Mouse (Mus musculus): ENCODE data around the gene Pde1a. TPM values are rescaled to one million over a fixed set of nuclear protein-coding genes. Genes with fewer than 3 reads are reported as not detected.
"Not testable (repeated sequence)": the region's sequence is repeated elsewhere in the genome, so short reads cannot be mapped to it uniquely, and the experiment has no call there.

Gene Pde1a
- polyA plus RNA-seq, 1 experiment from 2014 or later: 10.7 TPM

DNA sequence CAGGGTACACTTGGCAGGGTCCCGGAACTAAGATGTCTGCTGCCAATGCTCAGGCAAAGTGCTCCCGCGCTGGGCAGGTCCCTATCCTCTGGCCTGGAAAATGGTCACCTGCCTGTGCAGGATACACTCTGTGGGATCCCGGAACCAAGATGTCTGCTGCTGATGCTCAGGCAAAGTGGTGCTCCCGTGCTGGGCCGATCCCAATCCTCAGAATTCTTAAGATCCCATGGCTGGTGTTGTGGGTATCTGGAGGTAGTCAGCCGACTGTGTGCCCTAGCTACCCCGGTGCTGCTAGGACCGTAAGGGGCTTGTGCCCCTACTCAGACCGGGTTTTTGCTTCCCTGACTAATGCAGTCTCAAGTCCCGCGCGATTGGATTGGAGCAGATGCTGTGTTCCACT is 281.9 kb downstream of the Pde1a start:
- not testable (repeated sequence) for H3K9me3 ChIP-seq (replicated peaks); H3K27me3 ChIP-seq (replicated peaks); H3K4me1 ChIP-seq; ATAC-seq; H3K4me3 ChIP-seq; H3K36me3 ChIP-seq; H3K4me2 ChIP-seq; H3K27ac ChIP-seq; H3K9ac ChIP-seq
- 78% methylated on average over 13 of the region's 13 CpGs for WGBS (ENCODE audit: insufficient replicate concordance)

DNA sequence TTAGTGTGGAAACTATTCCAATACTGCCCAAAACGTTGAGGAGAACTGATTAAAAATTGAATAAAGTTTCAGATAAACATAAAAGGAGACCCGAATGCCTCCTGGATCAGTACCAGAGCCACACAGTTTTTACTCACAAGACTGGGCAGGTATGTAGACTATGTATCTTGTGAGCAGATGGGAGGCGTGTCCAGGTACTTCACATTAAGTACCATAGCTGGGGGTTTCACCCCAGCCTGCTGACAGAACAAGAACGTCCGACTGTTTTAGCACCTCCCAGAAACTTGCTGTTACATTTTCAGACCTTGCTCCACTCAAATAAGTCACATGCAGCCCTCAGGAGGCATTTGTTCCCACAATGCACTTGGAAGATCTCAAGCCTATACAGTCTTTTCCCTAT is 289.7 kb downstream of the Pde1a start:
- Histone ChIP-seq H3K36me3 (no peaks in the 10 kb centered on the region), H3K27me3 (replicated peaks) (no peaks in the 10 kb centered on the region), H3K4me3 (no peak overlapping the region), H3K9me3 (replicated peaks) (no peaks in the 10 kb centered on the region), H3K4me1 (no peaks in the 10 kb centered on the region), H3K9ac (no peak overlapping the region), H3K4me2 (no peak overlapping the region), H3K27ac (no peak overlapping the region)
- WGBS (ENCODE audit: insufficient replicate concordance): 52% methylated on average over 5 of the region's 5 CpGs
- no peak for ATAC-seq

DNA sequence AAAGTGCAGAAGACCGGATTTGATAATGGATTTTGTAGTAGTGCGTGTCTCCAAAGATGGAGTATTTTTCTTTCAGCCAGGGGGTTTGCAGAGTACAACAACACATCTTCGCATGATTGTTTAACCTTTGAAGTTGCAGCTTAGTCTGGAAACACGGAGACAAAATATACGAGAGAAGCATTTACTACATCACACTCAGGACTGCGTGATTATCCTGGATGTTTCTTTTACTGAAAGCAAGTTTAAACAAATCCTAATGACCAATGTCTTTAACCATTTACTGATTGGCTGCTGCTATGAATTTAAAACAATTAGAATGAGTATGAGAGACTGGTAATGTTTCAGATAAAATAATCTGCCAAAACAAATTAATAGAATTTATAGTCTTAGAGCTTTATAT is 290.2 kb downstream of the Pde1a start:
- no peak for ATAC-seq
- Histone ChIP-seq H3K4me1 (no peaks in the 10 kb centered on the region), H3K9me3 (replicated peaks) (no peaks in the 10 kb centered on the region), H3K36me3 (no peaks in the 10 kb centered on the region), H3K27ac (no peak overlapping the region), H3K4me2 (no peak overlapping the region), H3K27me3 (replicated peaks) (no peaks in the 10 kb centered on the region), H3K9ac (no peak overlapping the region), H3K4me3 (no peak overlapping the region)
- 69% methylated on average over 6 of the region's 6 CpGs for WGBS (ENCODE audit: insufficient replicate concordance)

DNA sequence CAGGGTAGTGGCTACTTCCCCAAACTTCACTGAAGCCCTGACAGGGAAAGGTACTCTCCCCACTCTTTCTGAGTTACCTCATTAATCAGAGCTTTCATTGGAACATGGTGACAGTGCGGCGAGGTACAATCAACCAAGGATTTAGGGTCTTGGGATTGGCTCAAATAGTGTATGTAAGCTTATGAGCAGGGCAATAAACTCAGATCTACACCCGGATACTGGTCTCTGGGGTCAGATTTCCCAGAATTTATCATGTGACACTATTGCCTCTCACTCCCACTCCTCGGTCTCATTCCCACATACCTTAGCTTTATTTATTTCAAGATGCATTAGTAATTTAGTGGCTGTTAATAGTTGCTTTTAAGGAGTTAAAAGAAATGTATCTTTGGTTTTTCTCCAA is 303.4 kb downstream of the Pde1a start:
- no peak for ATAC-seq
- H3K36me3 ChIP-seq: no peaks in the 10 kb centered on the region
- H3K27ac ChIP-seq: no peak overlapping the region
- no peaks in the 10 kb centered on the region for H3K9me3 ChIP-seq (replicated peaks)
- no peak overlapping the region for H3K4me2 ChIP-seq
- no peak overlapping the region for H3K4me3 ChIP-seq
- WGBS (ENCODE audit: insufficient replicate concordance): 66% methylated on average over 4 of the region's 4 CpGs
- no peaks in the 10 kb centered on the region for H3K27me3 ChIP-seq (replicated peaks)
- no peaks in the 10 kb centered on the region for H3K4me1 ChIP-seq
- H3K9ac ChIP-seq: no peak overlapping the region

DNA sequence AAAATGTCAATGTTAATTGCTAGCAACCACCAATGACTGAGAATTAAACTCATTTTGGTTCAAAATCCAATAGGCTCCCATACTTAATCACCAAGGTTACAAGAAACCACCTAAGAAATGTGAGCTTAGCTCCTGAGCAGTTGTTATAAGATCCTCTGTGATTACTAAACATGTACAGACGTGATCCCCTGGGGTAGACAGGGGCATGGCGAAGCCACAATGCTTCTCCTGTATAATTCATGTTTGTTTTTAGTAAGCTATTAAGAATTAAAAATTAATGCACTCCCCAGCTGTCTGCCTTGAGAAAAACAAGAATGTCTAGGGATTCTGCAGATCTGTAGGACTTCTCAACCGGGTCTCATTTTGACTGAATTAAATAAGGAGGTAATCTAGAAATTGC is 309.7 kb downstream of the Pde1a start:
- Histone ChIP-seq H3K27me3 (replicated peaks) (no peaks in the 10 kb centered on the region), H3K4me2 (no peak overlapping the region), H3K9me3 (replicated peaks) (no peaks in the 10 kb centered on the region), H3K36me3 (no peaks in the 10 kb centered on the region), H3K4me3 (no peak overlapping the region), H3K9ac (no peak overlapping the region), H3K4me1 (no peaks in the 10 kb centered on the region), H3K27ac (no peak overlapping the region)
- WGBS (ENCODE audit: insufficient replicate concordance): 50% methylated on average over 3 of the region's 3 CpGs
- ATAC-seq: no peak

DNA sequence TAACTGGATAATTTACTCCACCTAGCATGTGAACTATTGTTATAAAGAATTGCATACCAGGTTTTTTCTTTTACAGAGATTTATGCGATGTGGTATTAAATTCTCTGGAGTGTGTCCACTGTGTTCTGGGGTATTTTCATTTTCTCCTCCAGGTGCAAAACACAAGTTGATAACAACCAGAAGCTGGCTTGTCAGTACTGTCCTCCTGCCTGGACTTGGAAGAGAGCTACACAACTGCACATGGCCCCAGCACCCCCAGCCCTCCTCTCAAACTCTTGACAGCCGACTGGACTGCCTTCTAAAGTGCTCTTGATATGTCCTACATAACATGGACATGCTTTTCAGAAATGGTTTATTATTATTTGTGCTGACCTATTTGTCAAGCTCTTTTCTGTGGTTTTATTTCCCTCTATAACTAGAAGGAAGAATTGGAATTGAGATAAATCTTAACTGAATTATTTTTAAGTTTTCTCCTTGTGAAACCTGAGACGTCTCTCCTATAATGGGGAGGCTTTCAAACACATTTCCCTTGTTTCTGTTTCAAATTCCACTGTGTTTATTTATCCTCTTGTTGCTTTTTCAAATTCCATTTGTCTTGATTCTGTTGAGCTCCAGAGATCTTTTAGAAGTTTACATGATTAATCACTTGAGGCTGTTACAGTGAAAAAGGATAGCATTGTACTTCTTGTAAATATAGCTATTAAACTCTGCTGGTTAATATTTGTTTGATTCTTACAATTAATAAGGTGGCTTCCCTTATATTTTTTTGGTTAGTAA is 313.4 kb downstream of the Pde1a start:
- H3K27ac ChIP-seq: no peak overlapping the region
- 60% methylated on average over 3 of the region's 3 CpGs for WGBS (ENCODE audit: insufficient replicate concordance)
- no peak overlapping the region for H3K4me2 ChIP-seq
- H3K4me3 ChIP-seq: no peak overlapping the region
- no peak overlapping the region for H3K9ac ChIP-seq
- no peak for ATAC-seq
- no peaks in the 10 kb centered on the region for H3K36me3 ChIP-seq
- no peaks in the 10 kb centered on the region for H3K27me3 ChIP-seq (replicated peaks)
- H3K9me3 ChIP-seq (replicated peaks): no peaks in the 10 kb centered on the region
- H3K4me1 ChIP-seq: no peaks in the 10 kb centered on the region

DNA sequence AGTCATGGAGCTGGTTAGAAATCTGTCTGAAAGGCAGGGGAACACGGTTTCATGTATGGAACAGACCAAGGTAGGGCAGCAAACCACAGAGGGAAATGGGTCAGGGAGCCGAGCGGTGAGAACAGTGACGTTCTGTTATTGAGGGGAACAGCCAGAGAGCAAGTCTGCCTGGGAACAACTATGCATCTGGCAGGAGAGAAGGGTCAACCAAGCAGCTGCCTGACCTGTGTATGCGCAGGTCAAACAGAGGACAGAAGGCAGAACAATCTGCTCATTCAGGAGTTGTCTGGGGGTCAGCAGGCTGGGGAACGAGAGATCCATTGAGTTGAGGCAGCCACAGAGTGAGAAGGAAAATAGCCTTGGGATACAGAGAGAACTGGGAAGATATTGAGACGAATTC is 330.6 kb downstream of the Pde1a start:
- no peaks in the 10 kb centered on the region for H3K36me3 ChIP-seq
- no peaks in the 10 kb centered on the region for H3K9me3 ChIP-seq (replicated peaks)
- no peaks in the 10 kb centered on the region for H3K27me3 ChIP-seq (replicated peaks)
- WGBS (ENCODE audit: insufficient replicate concordance): 49% methylated on average over 7 of the region's 7 CpGs
- H3K4me1 ChIP-seq: no peaks in the 10 kb centered on the region
- no peak overlapping the region for H3K9ac ChIP-seq
- no peak overlapping the region for H3K4me3 ChIP-seq
- H3K27ac ChIP-seq: no peak overlapping the region
- no peak overlapping the region for H3K4me2 ChIP-seq
- ATAC-seq: no peak

DNA sequence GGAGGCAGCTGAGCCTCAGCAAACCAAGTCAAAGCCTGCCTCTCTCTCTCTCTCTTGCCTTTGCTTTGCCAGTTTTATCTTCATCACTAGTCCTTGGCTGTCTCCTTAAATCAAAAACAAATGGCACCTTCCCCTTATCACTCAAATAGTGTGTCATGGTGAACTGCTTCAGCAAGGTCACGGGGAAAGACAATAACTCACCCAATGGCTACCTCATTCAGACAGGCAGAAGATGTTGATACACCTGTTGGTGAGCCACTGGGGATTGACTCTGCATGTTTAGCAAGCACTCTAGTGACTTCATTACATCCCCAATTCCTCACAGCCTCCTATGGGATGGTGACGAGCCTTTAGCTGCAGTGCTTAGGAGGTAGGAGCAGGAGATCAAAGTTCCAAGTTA is 331.8 kb downstream of the Pde1a start:
- H3K4me1 ChIP-seq: no peaks in the 10 kb centered on the region
- no peaks in the 10 kb centered on the region for H3K9me3 ChIP-seq (replicated peaks)
- no peak overlapping the region for H3K27ac ChIP-seq
- ATAC-seq: no peak
- WGBS (ENCODE audit: insufficient replicate concordance): 48% methylated on average over 2 of the region's 2 CpGs
- H3K4me3 ChIP-seq: no peak overlapping the region
- no peak overlapping the region for H3K9ac ChIP-seq
- H3K27me3 ChIP-seq (replicated peaks): no peaks in the 10 kb centered on the region
- no peaks in the 10 kb centered on the region for H3K36me3 ChIP-seq
- H3K4me2 ChIP-seq: no peak overlapping the region

DNA sequence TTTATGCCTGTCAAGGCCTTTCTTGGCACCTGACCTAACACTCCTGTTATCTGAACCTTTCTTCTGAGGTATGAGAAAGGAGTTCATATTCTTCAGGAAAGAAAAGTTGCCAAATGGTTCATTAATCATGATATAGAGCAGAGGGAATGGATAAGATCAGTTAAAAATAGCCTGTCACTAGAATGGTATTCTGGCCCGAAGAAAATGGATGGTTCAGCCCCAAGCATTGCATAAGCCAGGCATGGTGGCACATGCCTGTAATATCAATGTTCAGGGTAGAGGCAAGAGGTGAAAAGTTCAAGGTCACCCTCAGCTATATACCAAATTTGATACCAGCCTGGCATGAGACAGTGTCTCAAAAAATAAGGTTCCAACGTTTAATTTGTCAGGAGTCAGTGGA is 336.1 kb downstream of the Pde1a start:
- H3K27me3 ChIP-seq (replicated peaks): no peaks in the 10 kb centered on the region
- H3K4me2 ChIP-seq: no peak overlapping the region
- WGBS (ENCODE audit: insufficient replicate concordance): 57% methylated on average over 2 of the region's 2 CpGs
- H3K9me3 ChIP-seq (replicated peaks): no peaks in the 10 kb centered on the region
- H3K27ac ChIP-seq: no peak overlapping the region
- H3K4me3 ChIP-seq: no peak overlapping the region
- H3K36me3 ChIP-seq: no peaks in the 10 kb centered on the region
- no peak for ATAC-seq
- no peaks in the 10 kb centered on the region for H3K4me1 ChIP-seq
- H3K9ac ChIP-seq: no peak overlapping the region

DNA sequence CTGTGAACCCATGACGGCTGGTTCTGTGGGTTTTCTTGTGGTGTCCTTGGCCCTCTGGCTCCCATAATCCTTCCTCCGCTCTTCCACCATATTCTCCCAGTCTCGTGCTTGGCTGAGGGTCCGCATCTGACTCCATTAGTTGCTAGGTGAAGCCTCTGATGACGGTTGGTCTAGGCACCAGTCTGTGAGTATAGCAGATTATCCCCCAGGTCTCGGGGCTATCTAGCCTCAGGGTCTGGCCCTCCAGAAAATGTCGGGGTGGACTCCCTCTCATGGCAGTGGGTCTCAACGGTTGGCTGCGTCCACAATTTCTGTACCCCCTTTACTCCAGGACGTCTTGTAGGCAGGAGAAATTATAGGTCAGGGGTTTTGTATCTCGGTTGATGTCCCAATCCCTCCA is 342.8 kb downstream of the Pde1a start:
- H3K36me3 ChIP-seq: no peaks in the 10 kb centered on the region
- H3K27me3 ChIP-seq (replicated peaks): no peaks in the 10 kb centered on the region
- H3K4me3 ChIP-seq: no peak overlapping the region
- no peaks in the 10 kb centered on the region for H3K4me1 ChIP-seq
- no peak overlapping the region for H3K27ac ChIP-seq
- H3K4me2 ChIP-seq: no peak overlapping the region
- no peaks in the 10 kb centered on the region for H3K9me3 ChIP-seq (replicated peaks)
- H3K9ac ChIP-seq: no peak overlapping the region
- 71% methylated on average over 11 of the region's 11 CpGs for WGBS (ENCODE audit: insufficient replicate concordance)
- ATAC-seq: no peak

DNA sequence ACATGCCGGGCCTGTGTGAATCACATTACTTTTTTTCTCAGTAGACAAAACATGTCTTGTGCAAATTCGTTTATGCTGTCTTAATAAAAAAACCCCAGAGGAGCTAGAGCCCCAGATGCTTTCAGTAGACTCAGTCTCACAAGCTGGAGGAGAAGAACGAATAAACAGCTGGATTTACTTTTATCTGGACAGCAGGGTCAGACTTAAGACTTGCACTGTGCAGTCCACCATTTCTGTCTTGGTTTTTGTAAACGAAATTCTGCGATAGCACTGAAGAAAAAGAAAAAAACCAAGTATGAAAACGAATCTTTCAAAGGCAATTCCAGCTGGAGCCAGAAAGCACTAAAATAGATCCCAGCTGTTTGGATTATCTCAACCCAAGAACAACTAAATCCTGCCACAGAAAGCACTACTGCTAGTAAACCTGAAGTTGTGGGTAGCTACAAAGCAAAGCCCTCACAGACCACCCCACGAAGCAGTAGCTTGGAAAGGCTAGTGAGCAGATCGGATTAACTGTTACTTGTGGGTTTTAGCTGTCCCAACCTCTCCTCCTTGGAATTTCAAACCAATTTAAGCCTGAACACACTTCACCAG is 343.6 kb downstream of the Pde1a start:
- WGBS (ENCODE audit: insufficient replicate concordance): 59% methylated on average over 8 of the region's 8 CpGs

More for the DNA sequence above, 343.6 kb downstream of the Pde1a start:
- H3K4me3 ChIP-seq: no peak overlapping the region
- no peak overlapping the region for H3K4me2 ChIP-seq
- no peaks in the 10 kb centered on the region for H3K27me3 ChIP-seq (replicated peaks)
- ATAC-seq: no peak
- H3K36me3 ChIP-seq: no peaks in the 10 kb centered on the region
- no peak overlapping the region for H3K27ac ChIP-seq
- no peak overlapping the region for H3K9ac ChIP-seq
- H3K4me1 ChIP-seq: no peaks in the 10 kb centered on the region
- no peaks in the 10 kb centered on the region for H3K9me3 ChIP-seq (replicated peaks)

All from liver, embryonic 12.5 days (tissue).